Mouse (Mus musculus): ENCODE results near the gene Tcte1. TPM values are rescaled to one million over a fixed set of nuclear protein-coding genes. Genes with fewer than 3 reads are reported as not detected.

The Tcte1 gene
- polyA plus RNA-seq, 1 experiment from 2014 or later: 1.5 TPM

GRCm38 (mm10) chr17:45544873-45545277 lies 21.6 kb downstream of the Tcte1 start:
- ATAC-seq (replicated peaks; ENCODE audit: insufficient number of reproducible peaks, low FRiP score, low TSS enrichment, low read depth): no peak
- Histone ChIP-seq H3K4me2 (ENCODE audit: low read depth, low read length) (peak overlapping the region; percentile 27), H3K36me3 (replicated peaks; ENCODE audit: control insufficient read depth, insufficient read depth, low read depth, low read length) (no peaks in the 10 kb centered on the region; the same call in none of the 2 replicates), H3K9ac (replicated peaks; ENCODE audit: low read length) (no peak overlapping the region), H3K27ac (replicated peaks; ENCODE audit: low read depth, low read length) (no peak overlapping the region), H3K27me3 (ENCODE audit: control insufficient read depth, insufficient read depth, low read length) (peaks cover 49% of the 10 kb centered on the region), H3K4me1 (ENCODE audit: control insufficient read depth, insufficient read depth, low read length) (peaks cover 8% of the 10 kb centered on the region), H3K9me3 (replicated peaks; ENCODE audit: control insufficient read depth, low read length) (no peaks in the 10 kb centered on the region), H3K4me3 (ENCODE audit: low read depth, low read length) (peak overlapping the region; percentile 2; the same call in 1 of the 2 replicates)
- no peak for DNase-seq (ENCODE audit: low spot score)
- 3% methylated on average over 44 of the region's 46 CpGs for WGBS

GRCm38 (mm10) chr17:45545278-45545961 lies 22.2 kb downstream of the Tcte1 start:
- no peaks in the 10 kb centered on the region for H3K9me3 ChIP-seq (replicated peaks; ENCODE audit: control insufficient read depth, low read length)
- peaks cover 8% of the 10 kb centered on the region for H3K4me1 ChIP-seq (ENCODE audit: control insufficient read depth, insufficient read depth, low read length)
- peaks cover 49% of the 10 kb centered on the region for H3K27me3 ChIP-seq (ENCODE audit: control insufficient read depth, insufficient read depth, low read length)
- peak overlapping the region; percentile 2; the same call in 1 of the 2 replicates for H3K4me3 ChIP-seq (ENCODE audit: low read depth, low read length)
- ATAC-seq (replicated peaks; ENCODE audit: insufficient number of reproducible peaks, low FRiP score, low TSS enrichment, low read depth) (no peak), DNase-seq (ENCODE audit: low spot score) (peak; percentile 35)
- H3K36me3 ChIP-seq (replicated peaks; ENCODE audit: control insufficient read depth, insufficient read depth, low read depth, low read length): no peaks in the 10 kb centered on the region; the same call in none of the 2 replicates
- H3K27ac ChIP-seq (replicated peaks; ENCODE audit: low read depth, low read length): no peak overlapping the region
- H3K4me2 ChIP-seq (ENCODE audit: low read depth, low read length): peak overlapping the region; percentile 27
- no peak overlapping the region for H3K9ac ChIP-seq (replicated peaks; ENCODE audit: low read length)
- 4% methylated on average over 74 of the region's 74 CpGs for WGBS

- H3K4me1 ChIP-seq (ENCODE audit: control insufficient read depth, insufficient read depth, low read length): peaks cover 8% of the 10 kb centered on the region
- no peak overlapping the region for H3K4me2 ChIP-seq (ENCODE audit: low read depth, low read length)
- no peak overlapping the region for H3K9ac ChIP-seq (replicated peaks; ENCODE audit: low read length)
- peaks cover 49% of the 10 kb centered on the region for H3K27me3 ChIP-seq (ENCODE audit: control insufficient read depth, insufficient read depth, low read length)
- H3K36me3 ChIP-seq (replicated peaks; ENCODE audit: control insufficient read depth, insufficient read depth, low read depth, low read length): no peaks in the 10 kb centered on the region; the same call in none of the 2 replicates
- no peak overlapping the region for H3K4me3 ChIP-seq (ENCODE audit: low read depth, low read length)
- WGBS: 72% methylated on average over 16 of the region's 16 CpGs
- no peaks in the 10 kb centered on the region for H3K9me3 ChIP-seq (replicated peaks; ENCODE audit: control insufficient read depth, low read length)
- H3K27ac ChIP-seq (replicated peaks; ENCODE audit: low read depth, low read length): no peak overlapping the region
- DNase-seq (ENCODE audit: low spot score) (no peak), ATAC-seq (replicated peaks; ENCODE audit: insufficient number of reproducible peaks, low FRiP score, low TSS enrichment, low read depth) (no peak)
These were observed 23.7 kb downstream of the Tcte1 start for GRCm38 (mm10) chr17:45546941-45547340.

- Histone ChIP-seq H3K27me3 (ENCODE audit: control insufficient read depth, insufficient read depth, low read length) (peaks cover 49% of the 10 kb centered on the region), H3K4me1 (ENCODE audit: control insufficient read depth, insufficient read depth, low read length) (peaks cover 8% of the 10 kb centered on the region), H3K4me2 (ENCODE audit: low read depth, low read length) (no peak overlapping the region), H3K27ac (replicated peaks; ENCODE audit: low read depth, low read length) (no peak overlapping the region), H3K36me3 (replicated peaks; ENCODE audit: control insufficient read depth, insufficient read depth, low read depth, low read length) (no peaks in the 10 kb centered on the region; the same call in none of the 2 replicates), H3K9ac (replicated peaks; ENCODE audit: low read length) (no peak overlapping the region), H3K4me3 (ENCODE audit: low read depth, low read length) (no peak overlapping the region), H3K9me3 (replicated peaks; ENCODE audit: control insufficient read depth, low read length) (no peaks in the 10 kb centered on the region)
- ATAC-seq (replicated peaks; ENCODE audit: insufficient number of reproducible peaks, low FRiP score, low TSS enrichment, low read depth) (no peak), DNase-seq (ENCODE audit: low spot score) (no peak)
- 82% methylated on average over 5 of the region's 5 CpGs for WGBS
These were observed 24.4 kb downstream of the Tcte1 start for GRCm38 (mm10) chr17:45547461-45548190.

GRCm38 (mm10) chr17:45548541-45549512 lies 25.6 kb downstream of the Tcte1 start:
- peak overlapping the region; percentile 93 for H3K4me3 ChIP-seq (ENCODE audit: low read depth, low read length)
- peaks cover 40% of the 10 kb centered on the region for H3K27me3 ChIP-seq (ENCODE audit: control insufficient read depth, insufficient read depth, low read length)
- peak overlapping the region; percentile 86 for H3K27ac ChIP-seq (replicated peaks; ENCODE audit: low read depth, low read length)
- DNase-seq (ENCODE audit: low spot score) (peak; percentile 74), ATAC-seq (replicated peaks; ENCODE audit: insufficient number of reproducible peaks, low FRiP score, low TSS enrichment, low read depth) (peak; percentile 37)
- 3% methylated on average over 44 of the region's 68 CpGs for WGBS
- no peaks in the 10 kb centered on the region; the same call in none of the 2 replicates for H3K36me3 ChIP-seq (replicated peaks; ENCODE audit: control insufficient read depth, insufficient read depth, low read depth, low read length)
- peak overlapping the region; percentile 88 for H3K4me2 ChIP-seq (ENCODE audit: low read depth, low read length)
- H3K9ac ChIP-seq (replicated peaks; ENCODE audit: low read length): peak overlapping the region; percentile 93
- no peaks in the 10 kb centered on the region for H3K9me3 ChIP-seq (replicated peaks; ENCODE audit: control insufficient read depth, low read length)
- peaks cover 8% of the 10 kb centered on the region for H3K4me1 ChIP-seq (ENCODE audit: control insufficient read depth, insufficient read depth, low read length)

- Histone ChIP-seq H3K9ac (replicated peaks; ENCODE audit: low read length) (peak within 1 kb of the TSS; percentile 93), H3K4me3 (ENCODE audit: low read depth, low read length) (peak within 1 kb of the TSS; percentile 93), H3K27me3 (ENCODE audit: control insufficient read depth, insufficient read depth, low read length) (peaks cover 31% of the 10 kb centered on the region), H3K36me3 (replicated peaks; ENCODE audit: control insufficient read depth, insufficient read depth, low read depth, low read length) (no peaks in the 10 kb centered on the region; the same call in 1 of the 2 replicates), H3K27ac (replicated peaks; ENCODE audit: low read depth, low read length) (peak within 1 kb of the TSS; percentile 86), H3K9me3 (replicated peaks; ENCODE audit: control insufficient read depth, low read length) (no peaks in the 10 kb centered on the region), H3K4me1 (ENCODE audit: control insufficient read depth, insufficient read depth, low read length) (peaks cover 8% of the 10 kb centered on the region), H3K4me2 (ENCODE audit: low read depth, low read length) (peak within 1 kb of the TSS; percentile 88)
- DNase-seq (ENCODE audit: low spot score) (peak; percentile 84), ATAC-seq (replicated peaks; ENCODE audit: insufficient number of reproducible peaks, low FRiP score, low TSS enrichment, low read depth) (no peak; the same call in 1 of the 2 replicates)
- WGBS: 0% methylated on average over 18 of the region's 29 CpGs
These were observed 26.5 kb downstream of the Tcte1 start, which contains the start of gene Tmem151b for GRCm38 (mm10) chr17:45549617-45550181. Gene Tmem151b, minus strand, starts transcription at chr17:45549677.

- Histone ChIP-seq H3K4me3 (ENCODE audit: low read depth, low read length) (peak overlapping the region; percentile 93; the same call in 1 of the 2 replicates), H3K27me3 (ENCODE audit: control insufficient read depth, insufficient read depth, low read length) (peaks cover 25% of the 10 kb centered on the region), H3K4me2 (ENCODE audit: low read depth, low read length) (peak overlapping the region; percentile 88), H3K4me1 (ENCODE audit: control insufficient read depth, insufficient read depth, low read length) (peaks cover 4% of the 10 kb centered on the region), H3K27ac (replicated peaks; ENCODE audit: low read depth, low read length) (no peak overlapping the region), H3K9me3 (replicated peaks; ENCODE audit: control insufficient read depth, low read length) (no peaks in the 10 kb centered on the region), H3K36me3 (replicated peaks; ENCODE audit: control insufficient read depth, insufficient read depth, low read depth, low read length) (no peaks in the 10 kb centered on the region; the same call in 1 of the 2 replicates), H3K9ac (replicated peaks; ENCODE audit: low read length) (peak overlapping the region; percentile 93)
- WGBS: 31% methylated on average over 5 of the region's 5 CpGs
- no peak for ATAC-seq (replicated peaks; ENCODE audit: insufficient number of reproducible peaks, low FRiP score, low TSS enrichment, low read depth)
- no peak for DNase-seq (ENCODE audit: low spot score)
These were observed 27.0 kb downstream of the Tcte1 start for GRCm38 (mm10) chr17:45550253-45550652.
